Mouse (Mus musculus): ENCODE results near the gene Nynrin. TPM values are rescaled to one million over a fixed set of nuclear protein-coding genes. Genes with fewer than 3 reads are reported as not detected.

Nynrin gene
- polyA plus RNA-seq, 1 experiment from 2014 or later, result 5.8 TPM

DNA sequence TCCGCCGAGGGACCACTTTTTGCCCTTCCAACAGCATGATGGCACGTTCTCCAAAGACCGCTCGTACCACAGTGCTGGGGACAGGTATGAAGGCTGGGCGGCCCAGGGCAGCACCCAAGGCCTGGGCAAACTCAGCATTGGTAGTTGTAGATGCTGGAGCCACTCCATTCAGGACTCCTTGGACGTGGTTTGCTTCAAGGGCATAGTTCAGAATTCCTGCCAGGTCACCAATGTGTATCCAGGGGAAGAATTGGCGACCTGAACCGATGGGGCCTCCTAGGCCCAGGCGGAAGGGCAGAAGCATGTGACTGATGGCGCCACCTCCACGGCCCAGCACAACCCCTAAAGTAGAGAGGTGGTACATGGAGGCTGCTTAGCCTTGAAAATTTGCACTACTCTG lies 43.9 kb downstream of the Nynrin start:
- no peak for ATAC-seq (ENCODE audit: low read depth)
- no peak overlapping the region for H3K27ac ChIP-seq (ENCODE audit: low read depth, low read length)
- peaks cover 12% of the 10 kb centered on the region for H3K4me1 ChIP-seq (ENCODE audit: control insufficient read depth, insufficient read depth, low read length)
- no peak overlapping the region for H3K4me2 ChIP-seq (ENCODE audit: low read depth, low read length)
- 96% methylated on average over 12 of the region's 12 CpGs for WGBS
- no peak overlapping the region for H3K9ac ChIP-seq (replicated peaks; ENCODE audit: low read depth, low read length)
- H3K27me3 ChIP-seq (ENCODE audit: control insufficient read depth, insufficient read depth, low read length), result no peaks in the 10 kb centered on the region
- H3K9me3 ChIP-seq (ENCODE audit: control insufficient read depth, low read length), result no peaks in the 10 kb centered on the region
- H3K36me3 ChIP-seq (ENCODE audit: control insufficient read depth, insufficient read depth, low read length), result peaks cover 22% of the 10 kb centered on the region
- H3K4me3 ChIP-seq (ENCODE audit: low read depth, low read length), result no peak overlapping the region

GRCm38 (mm10) chr14:55898947-55899346 lies 45.1 kb downstream of the Nynrin start:
- no peak for ATAC-seq (ENCODE audit: low read depth)
- no peaks in the 10 kb centered on the region for H3K27me3 ChIP-seq (ENCODE audit: control insufficient read depth, insufficient read depth, low read length)
- H3K9me3 ChIP-seq (ENCODE audit: control insufficient read depth, low read length), result no peaks in the 10 kb centered on the region
- WGBS, result 90% methylated on average over 7 of the region's 7 CpGs
- H3K4me1 ChIP-seq (ENCODE audit: control insufficient read depth, insufficient read depth, low read length), result peaks cover 12% of the 10 kb centered on the region
- H3K4me2 ChIP-seq (ENCODE audit: low read depth, low read length), result peak overlapping the region; percentile 76; the same call in 1 of the 2 replicates
- H3K27ac ChIP-seq (ENCODE audit: low read depth, low read length), result no peak overlapping the region
- H3K9ac ChIP-seq (replicated peaks; ENCODE audit: low read depth, low read length), result no peak overlapping the region
- H3K36me3 ChIP-seq (ENCODE audit: control insufficient read depth, insufficient read depth, low read length), result peaks cover 20% of the 10 kb centered on the region
- H3K4me3 ChIP-seq (ENCODE audit: low read depth, low read length), result 0 out of 2 replicates have a peak overlapping the region, but pooled peaks have one; percentile 46

- Histone ChIP-seq H3K4me2 (ENCODE audit: low read depth, low read length) (peak within 1 kb of the TSS; percentile 76), H3K4me1 (ENCODE audit: control insufficient read depth, insufficient read depth, low read length) (peaks cover 12% of the 10 kb centered on the region), H3K4me3 (ENCODE audit: low read depth, low read length) (peak within 1 kb of the TSS; percentile 46), H3K9ac (replicated peaks; ENCODE audit: low read depth, low read length) (peak within 1 kb of the TSS; percentile 66), H3K27ac (ENCODE audit: low read depth, low read length) (peak within 1 kb of the TSS; percentile 88), H3K9me3 (ENCODE audit: control insufficient read depth, low read length) (no peaks in the 10 kb centered on the region), H3K36me3 (ENCODE audit: control insufficient read depth, insufficient read depth, low read length) (peaks cover 13% of the 10 kb centered on the region), H3K27me3 (ENCODE audit: control insufficient read depth, insufficient read depth, low read length) (no peaks in the 10 kb centered on the region)
- peak; percentile 96 for ATAC-seq (ENCODE audit: low read depth)
- WGBS, result 2% methylated on average over 39 of the region's 39 CpGs
Observed at GRCm38 (mm10) chr14:55899701-55900413, 46.0 kb downstream of the Nynrin start, which contains the start of gene Sdr39u1. Gene Sdr39u1, minus strand, starts transcription at chr14:55900293.

DNA sequence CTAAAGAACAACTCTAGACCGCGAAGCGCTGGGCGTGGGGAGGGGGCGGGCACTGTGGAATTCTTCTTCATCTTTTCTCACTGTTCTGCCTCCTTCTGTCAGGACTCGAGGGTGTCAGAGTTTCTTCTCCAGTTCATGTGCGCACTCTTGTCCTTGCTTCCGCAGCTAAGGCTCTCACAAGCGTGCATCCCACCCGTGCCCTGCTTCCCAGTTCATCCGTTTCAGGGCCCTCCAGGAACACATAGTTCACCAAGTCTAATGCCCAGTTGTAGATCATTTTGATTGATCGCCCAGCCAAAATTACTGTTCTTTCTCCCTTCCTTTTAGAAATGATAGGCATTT lies 46.6 kb downstream of the Nynrin start:
- Histone ChIP-seq H3K27ac (ENCODE audit: low read depth, low read length) (peak overlapping the region; percentile 88), H3K4me2 (ENCODE audit: low read depth, low read length) (peak overlapping the region; percentile 76), H3K36me3 (ENCODE audit: control insufficient read depth, insufficient read depth, low read length) (peaks cover 13% of the 10 kb centered on the region), H3K9me3 (ENCODE audit: control insufficient read depth, low read length) (no peaks in the 10 kb centered on the region), H3K9ac (replicated peaks; ENCODE audit: low read depth, low read length) (peak overlapping the region; percentile 66), H3K4me1 (ENCODE audit: control insufficient read depth, insufficient read depth, low read length) (peaks cover 12% of the 10 kb centered on the region), H3K4me3 (ENCODE audit: low read depth, low read length) (peak overlapping the region; percentile 46), H3K27me3 (ENCODE audit: control insufficient read depth, insufficient read depth, low read length) (no peaks in the 10 kb centered on the region)
- ATAC-seq (ENCODE audit: low read depth), result peak; percentile 62
- 6% methylated on average over 12 of the region's 12 CpGs for WGBS

GRCm38 (mm10) chr14:55905518-55905917 lies 51.7 kb downstream of the Nynrin start:
- ATAC-seq (ENCODE audit: low read depth), result no peak
- no peak overlapping the region for H3K27ac ChIP-seq (ENCODE audit: low read depth, low read length)
- 52% methylated on average over 1 of the region's 1 CpGs for WGBS

GRCm38 (mm10) chr14:55913406-55913805 lies 59.6 kb downstream of the Nynrin start:
- Histone ChIP-seq H3K36me3 (ENCODE audit: control insufficient read depth, insufficient read depth, low read length) (no peaks in the 10 kb centered on the region), H3K9me3 (ENCODE audit: control insufficient read depth, low read length) (no peaks in the 10 kb centered on the region), H3K9ac (replicated peaks; ENCODE audit: low read depth, low read length) (no peak overlapping the region), H3K4me3 (ENCODE audit: low read depth, low read length) (no peak overlapping the region), H3K4me2 (ENCODE audit: low read depth, low read length) (no peak overlapping the region), H3K4me1 (ENCODE audit: control insufficient read depth, insufficient read depth, low read length) (no peaks in the 10 kb centered on the region), H3K27me3 (ENCODE audit: control insufficient read depth, insufficient read depth, low read length) (no peaks in the 10 kb centered on the region), H3K27ac (ENCODE audit: low read depth, low read length) (no peak overlapping the region)
- ATAC-seq (ENCODE audit: low read depth), result no peak
- WGBS, result 56% methylated on average over 4 of the region's 4 CpGs

More at GRCm38 (mm10) chr14:55905518-55905917, 51.7 kb downstream of the Nynrin start:
- no peaks in the 10 kb centered on the region for H3K36me3 ChIP-seq (ENCODE audit: control insufficient read depth, insufficient read depth, low read length)
- H3K9ac ChIP-seq (replicated peaks; ENCODE audit: low read depth, low read length), result no peak overlapping the region
- no peak overlapping the region for H3K4me2 ChIP-seq (ENCODE audit: low read depth, low read length)
- H3K27me3 ChIP-seq (ENCODE audit: control insufficient read depth, insufficient read depth, low read length), result no peaks in the 10 kb centered on the region
- H3K9me3 ChIP-seq (ENCODE audit: control insufficient read depth, low read length), result no peaks in the 10 kb centered on the region
- H3K4me1 ChIP-seq (ENCODE audit: control insufficient read depth, insufficient read depth, low read length), result peaks cover 6% of the 10 kb centered on the region; the same call in 1 of the 2 replicates
- H3K4me3 ChIP-seq (ENCODE audit: low read depth, low read length), result no peak overlapping the region

DNA sequence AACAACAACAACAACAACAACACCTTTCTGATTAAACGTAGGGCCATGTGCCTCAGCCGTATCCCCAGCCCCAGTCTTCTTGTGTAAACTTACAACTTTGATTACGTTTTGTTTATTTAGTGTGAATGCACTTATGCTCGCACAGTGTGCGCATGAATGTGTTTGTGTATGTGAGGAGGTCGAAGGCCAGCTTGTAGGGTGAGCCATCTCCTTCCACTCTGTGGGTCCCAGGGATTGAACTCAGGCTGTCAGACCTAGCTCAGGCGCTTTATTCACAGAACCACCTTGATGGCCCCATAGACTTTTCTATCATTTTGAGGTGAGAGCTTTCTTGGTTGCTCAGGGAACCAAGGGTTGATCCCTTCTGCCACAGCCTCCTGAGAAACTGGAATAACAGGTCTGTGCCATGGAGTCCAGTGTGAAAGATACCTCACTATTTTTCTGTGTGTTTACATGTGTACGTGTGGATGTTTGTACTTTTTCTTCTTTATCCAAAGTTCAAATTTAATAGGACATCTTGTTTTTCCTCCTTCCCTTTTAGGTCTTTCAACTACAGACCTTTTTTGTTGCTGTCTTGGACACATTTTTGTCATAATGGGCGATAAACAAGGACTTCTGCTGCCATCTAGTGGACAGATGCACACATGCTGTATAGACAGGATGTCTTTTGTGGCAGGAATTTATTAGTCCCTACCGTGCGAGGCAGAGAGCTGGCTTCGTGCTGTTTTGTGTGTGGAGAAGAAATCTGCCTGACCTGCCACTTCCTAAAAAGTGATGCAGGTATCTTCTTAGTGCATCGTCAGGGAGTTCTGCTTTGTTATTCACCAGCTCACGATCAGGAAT lies 64.7 kb downstream of the Nynrin start:
- ATAC-seq (ENCODE audit: low read depth), result peak; percentile 91
- Histone ChIP-seq H3K9me3 (ENCODE audit: control insufficient read depth, low read length) (no peaks in the 10 kb centered on the region), H3K27me3 (ENCODE audit: control insufficient read depth, insufficient read depth, low read length) (no peaks in the 10 kb centered on the region), H3K27ac (ENCODE audit: low read depth, low read length) (no peak overlapping the region), H3K4me3 (ENCODE audit: low read depth, low read length) (no peak overlapping the region), H3K9ac (replicated peaks; ENCODE audit: low read depth, low read length) (no peak overlapping the region; the same call in 1 of the 2 replicates), H3K36me3 (ENCODE audit: control insufficient read depth, insufficient read depth, low read length) (no peaks in the 10 kb centered on the region), H3K4me2 (ENCODE audit: low read depth, low read length) (peak overlapping the region; percentile 35; the same call in 1 of the 2 replicates), H3K4me1 (ENCODE audit: control insufficient read depth, insufficient read depth, low read length) (no peaks in the 10 kb centered on the region)
- 42% methylated on average over 14 of the region's 14 CpGs for WGBS

DNA sequence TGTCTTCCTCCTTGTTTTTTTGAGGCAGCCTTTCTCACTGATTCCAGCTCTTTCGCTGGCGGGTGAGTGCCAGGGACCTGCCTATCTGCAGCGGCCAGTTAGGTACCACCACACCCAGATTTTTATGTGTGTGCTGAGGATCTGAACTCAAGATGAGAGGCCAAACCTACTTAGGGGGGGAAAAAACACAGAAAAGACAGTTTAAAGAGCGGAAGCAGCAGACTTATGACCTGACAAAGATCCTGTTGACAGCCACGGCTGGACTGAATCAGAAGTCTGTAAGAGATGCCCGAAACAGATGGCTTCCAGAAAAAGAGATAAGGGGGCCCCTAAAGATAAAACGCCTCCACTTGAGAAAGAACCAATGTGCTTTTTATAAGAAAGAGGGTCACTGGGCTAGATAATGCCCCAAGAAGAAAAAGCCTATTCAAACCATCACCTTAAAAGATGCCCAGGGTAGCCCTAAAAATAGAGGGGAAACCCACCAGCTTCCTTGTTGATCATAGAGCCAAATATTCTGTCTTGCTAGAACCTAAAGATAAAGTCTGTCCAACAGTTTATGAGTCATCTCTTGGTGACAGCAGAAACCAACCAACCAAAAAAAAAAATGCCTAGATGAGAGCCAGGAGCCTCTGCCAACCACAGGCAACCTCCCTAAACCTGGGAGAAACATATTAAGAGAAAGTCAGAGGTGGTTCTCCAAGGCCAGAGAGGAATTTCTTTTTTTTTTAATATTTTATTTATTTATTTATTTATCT lies 68.8 kb downstream of the Nynrin start:
- H3K4me2 ChIP-seq (ENCODE audit: low read depth, low read length), result no peak overlapping the region
- ATAC-seq (ENCODE audit: low read depth), result no peak
- no peaks in the 10 kb centered on the region for H3K27me3 ChIP-seq (ENCODE audit: control insufficient read depth, insufficient read depth, low read length)
- 78% methylated on average over 7 of the region's 7 CpGs for WGBS
- no peaks in the 10 kb centered on the region for H3K9me3 ChIP-seq (ENCODE audit: control insufficient read depth, low read length)
- no peaks in the 10 kb centered on the region for H3K36me3 ChIP-seq (ENCODE audit: control insufficient read depth, insufficient read depth, low read length)
- no peak overlapping the region for H3K27ac ChIP-seq (ENCODE audit: low read depth, low read length)
- no peak overlapping the region for H3K9ac ChIP-seq (replicated peaks; ENCODE audit: low read depth, low read length)
- H3K4me1 ChIP-seq (ENCODE audit: control insufficient read depth, insufficient read depth, low read length), result no peaks in the 10 kb centered on the region
- no peak overlapping the region for H3K4me3 ChIP-seq (ENCODE audit: low read depth, low read length)

All from neural tube, embryonic 14.5 days (tissue).